Mouse (Mus musculus) left cerebral cortex, postnatal 36 days (tissue): Measurements from ENCODE around the gene Phf14. TPM values are rescaled to one million over a fixed set of nuclear protein-coding genes. Genes with fewer than 3 reads are reported as not detected.

ENCODE experiments used
- DNase-seq, 2 experiments: peaks; one replicate each; pipeline ENCODE4 v3.0.0; 2021 to 2022; ENCODE audit warnings: low spot score in 2 of 2, mixed read lengths in 1 of 2
- intact Hi-C: fragments of 180-260 bp; cut with DNase I; formaldehyde crosslinking; loops from one replicate; pipeline ENCODE4 v1.15.1; 2025
- total RNA-seq, 2 experiments: library from RNA; stranded (reverse); gene quantifications; 2 replicates each; pipeline ENCODE4 v1.2.3; 2021

Gene Phf14
- total RNA-seq, 2 experiments from 2014 or later: 78.6 to 93.0 TPM

DNA sequence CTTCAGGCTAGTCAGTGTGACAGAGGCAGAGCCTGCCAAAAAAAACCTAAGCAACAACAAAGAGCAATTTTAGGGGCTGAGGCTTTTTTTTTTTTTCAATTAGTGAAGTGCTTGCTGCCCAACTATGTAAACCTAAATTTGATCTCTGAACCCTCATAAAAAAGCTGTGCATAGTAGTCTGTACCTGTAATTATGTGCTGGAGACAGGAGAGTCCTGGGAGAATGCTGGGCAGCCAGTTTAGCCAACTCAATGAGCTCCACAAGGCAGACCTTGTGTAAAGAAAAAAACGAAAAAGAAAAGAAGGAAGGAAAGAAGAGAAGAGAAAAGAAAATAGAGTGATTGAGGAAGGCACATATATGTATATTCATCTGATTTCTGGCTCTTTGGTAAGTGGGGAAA, 112.1 kb downstream of the Phf14 start:
- intact Hi-C loops: no loop called here
- DNase-seq: no peak

DNA sequence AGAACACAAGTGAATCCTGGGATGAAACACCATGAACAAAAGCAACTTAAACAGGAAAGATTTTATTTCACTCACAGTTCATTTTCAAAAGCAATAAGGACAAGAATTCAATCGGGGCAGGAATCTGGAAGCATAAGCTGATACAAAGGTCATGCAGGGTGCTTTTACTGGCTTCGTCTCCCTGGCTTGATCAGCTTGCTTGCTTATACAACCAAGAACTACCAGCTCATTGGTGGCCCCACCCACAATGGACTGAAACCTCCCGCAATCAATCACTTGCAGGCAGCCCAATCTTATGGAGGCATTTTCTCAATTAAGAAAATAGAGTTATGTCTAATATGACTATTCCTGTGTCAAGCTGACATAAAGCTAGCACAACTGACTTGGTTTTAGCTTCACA, 112.5 kb downstream of the Phf14 start:
- intact Hi-C loops: no loop called here
- no peak for DNase-seq

DNA sequence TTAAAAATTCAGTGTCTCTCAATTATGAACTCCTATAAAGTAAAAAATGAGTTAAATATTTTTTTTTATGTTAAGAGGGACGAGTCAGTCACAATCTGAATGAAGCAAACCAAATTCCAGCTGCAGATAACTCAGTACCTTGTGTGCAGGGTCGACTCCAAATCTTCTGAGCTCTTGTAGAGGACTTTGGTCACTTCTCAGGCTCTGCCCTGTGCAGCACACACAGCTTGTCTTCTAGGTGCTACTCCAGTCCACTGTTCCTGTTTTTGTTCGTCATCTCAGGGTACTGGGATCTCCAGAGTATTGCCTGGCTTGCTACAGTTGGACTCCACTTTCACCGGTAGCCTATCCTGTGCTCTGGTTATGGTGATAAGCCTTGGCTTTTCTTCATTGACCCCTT, 113.1 kb downstream of the Phf14 start:
- intact Hi-C loops: no loop called here
- DNase-seq: no peak

DNA sequence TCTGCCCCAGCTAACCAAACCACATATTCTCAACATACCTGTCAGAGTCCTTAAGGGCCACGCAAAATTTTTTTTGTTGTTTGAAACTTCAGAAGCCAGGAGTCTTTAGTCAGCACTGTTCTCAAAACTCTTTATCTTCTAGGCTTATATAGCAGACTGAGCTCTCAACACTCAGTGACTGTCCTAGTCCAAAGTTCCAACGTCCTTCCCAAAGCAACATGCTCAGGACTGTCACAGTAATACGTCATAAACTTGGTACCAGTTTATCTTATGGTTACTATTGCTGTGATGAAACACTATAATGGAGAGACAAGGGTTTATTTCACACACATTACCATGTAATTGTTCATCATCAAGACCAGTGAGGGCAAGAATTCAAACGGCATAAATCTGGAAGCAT, 113.9 kb downstream of the Phf14 start:
- DNase-seq: no peak
- intact Hi-C loops: no loop called here

DNA sequence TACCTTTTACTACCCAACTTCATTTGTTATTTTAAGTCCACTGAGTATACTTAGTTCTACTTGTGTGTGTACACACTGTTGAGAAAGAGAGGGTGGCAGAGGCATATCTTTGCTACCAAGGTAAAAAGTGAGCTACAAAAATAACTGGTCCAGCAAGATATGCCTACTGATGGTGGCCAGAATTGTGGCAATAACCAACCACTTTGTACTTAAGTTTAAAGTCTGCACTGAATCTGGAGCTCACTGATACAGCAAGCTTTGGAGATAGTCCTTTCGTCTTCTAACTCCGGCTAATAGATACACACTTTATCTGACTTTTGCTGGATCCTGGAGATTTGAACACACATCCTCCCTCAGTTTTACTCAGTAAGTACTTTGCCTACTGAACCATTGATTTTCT, 115.8 kb downstream of the Phf14 start:
- DNase-seq: no peak
- intact Hi-C loops: no loop called here

DNA sequence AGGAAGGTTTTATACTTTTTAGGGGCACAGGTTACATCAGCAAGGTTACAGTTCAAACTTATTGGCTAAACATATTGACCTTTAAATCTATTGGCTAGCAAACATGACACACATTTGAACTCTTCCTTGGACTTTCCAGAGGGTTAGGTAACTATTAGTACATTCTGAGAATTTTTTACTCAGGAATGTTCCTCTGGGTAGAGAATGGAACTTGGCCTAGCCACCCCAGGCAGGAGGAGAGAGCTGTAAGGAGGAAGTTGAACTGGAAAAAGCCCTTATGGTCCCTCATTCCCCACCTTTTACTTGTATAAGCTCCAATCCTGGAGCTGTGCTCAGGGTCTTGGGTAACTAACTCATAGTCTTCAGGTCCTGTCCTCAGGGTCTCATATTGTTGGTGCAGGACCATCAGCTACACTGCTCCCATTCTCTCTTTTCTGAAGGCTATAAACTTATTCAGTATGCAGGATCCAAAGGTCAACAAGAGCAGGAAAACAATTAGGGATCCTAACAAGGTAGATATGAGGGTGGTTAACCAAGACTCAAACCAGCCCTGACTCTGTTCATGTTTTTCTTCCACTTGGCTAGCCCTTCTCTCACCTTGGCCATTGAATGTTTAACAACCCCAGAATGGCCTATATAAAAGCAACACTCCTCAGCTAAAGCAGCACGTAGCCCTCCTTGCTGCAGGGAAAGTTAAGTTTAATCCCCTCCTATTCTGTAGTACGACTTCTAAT, 119.4 kb downstream of the Phf14 start:
- intact Hi-C loops: no loop called here
- no peak for DNase-seq

DNA sequence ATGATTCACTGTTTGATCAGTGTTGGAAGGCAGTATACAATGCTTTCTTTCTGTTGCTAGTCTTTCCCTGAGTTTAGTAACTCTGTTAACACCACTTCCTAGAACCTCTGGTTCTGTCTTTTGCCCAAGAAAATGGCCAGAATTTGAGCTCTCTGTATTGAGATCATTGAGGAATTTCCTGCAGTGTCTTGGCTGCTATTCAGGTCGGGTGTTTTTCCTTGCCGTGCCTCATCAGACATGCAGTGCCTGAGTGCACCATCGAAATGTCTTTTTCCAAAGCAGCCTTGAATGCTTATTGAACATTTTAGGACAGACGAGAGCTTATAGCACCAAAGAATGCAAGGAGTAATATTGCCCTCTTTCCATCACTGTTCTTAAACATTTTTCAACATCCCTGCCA, 127.0 kb downstream of the Phf14 start:
- DNase-seq: no peak
- intact Hi-C loops: no loop called here

DNA sequence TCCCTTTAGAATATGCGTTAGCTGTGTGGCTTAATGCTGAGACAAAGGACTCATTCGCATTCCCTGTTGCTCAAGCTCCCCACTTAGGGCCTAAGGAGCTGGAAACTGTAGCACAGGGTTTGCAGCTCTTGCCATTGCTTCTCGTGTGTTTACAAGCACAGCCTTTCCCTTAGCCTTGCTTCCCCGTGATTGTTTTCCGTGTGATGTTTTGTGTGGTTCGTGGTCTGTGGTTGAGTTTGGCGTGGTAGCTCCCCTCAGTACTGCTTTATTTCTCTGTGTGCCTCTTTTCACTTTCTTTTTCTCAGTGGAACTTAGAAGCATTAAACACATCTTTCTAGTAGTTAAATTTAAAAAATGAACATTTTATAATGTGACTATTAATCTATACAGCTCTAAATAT, 130.7 kb downstream of the Phf14 start:
- no peak for DNase-seq

DNA sequence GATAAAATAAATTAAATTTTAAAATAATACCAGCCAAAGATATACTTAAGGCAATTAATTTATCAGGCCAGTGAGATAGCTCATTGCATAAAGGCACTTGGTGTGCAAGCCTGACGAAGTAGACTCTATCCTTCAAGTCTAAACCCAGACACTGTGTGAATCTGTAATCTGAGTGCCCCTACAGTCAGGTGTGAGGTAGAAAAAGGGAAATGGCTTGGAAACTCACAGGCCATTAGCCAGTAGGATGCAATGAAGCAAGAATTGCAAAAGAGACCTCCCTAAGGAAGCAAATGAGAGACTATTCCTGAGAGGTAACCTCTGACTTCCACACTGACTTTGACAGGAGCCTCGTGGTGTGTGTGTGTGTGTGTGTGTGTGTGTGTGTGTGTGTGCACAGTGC, 145.3 kb downstream of the Phf14 start:
- DNase-seq: no peak
- intact Hi-C loops: no loop called here

More for the DNA sequence above, 130.7 kb downstream of the Phf14 start:
- intact Hi-C loops: no loop called here

DNA sequence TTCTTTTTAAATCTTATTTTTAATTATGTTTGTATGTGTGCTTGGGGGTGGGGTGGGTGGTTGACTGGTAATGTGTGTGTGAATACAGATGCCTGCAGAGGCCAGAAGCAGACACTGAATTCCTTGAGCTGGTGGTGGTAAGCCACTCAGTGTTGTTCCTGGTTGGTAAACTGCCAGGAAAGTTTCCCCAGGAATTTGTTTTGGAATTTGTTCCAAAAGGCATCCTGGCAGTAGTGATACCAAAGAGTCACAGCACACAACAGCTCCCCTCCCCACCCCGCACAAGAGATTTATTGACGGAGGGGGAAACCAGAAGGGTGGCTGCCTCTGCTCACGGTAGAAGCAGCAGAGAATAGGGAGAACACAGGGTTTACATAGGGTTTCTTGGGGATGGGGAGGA, 146.5 kb downstream of the Phf14 start:
- no peak for DNase-seq
- intact Hi-C loops: no loop called here

DNA sequence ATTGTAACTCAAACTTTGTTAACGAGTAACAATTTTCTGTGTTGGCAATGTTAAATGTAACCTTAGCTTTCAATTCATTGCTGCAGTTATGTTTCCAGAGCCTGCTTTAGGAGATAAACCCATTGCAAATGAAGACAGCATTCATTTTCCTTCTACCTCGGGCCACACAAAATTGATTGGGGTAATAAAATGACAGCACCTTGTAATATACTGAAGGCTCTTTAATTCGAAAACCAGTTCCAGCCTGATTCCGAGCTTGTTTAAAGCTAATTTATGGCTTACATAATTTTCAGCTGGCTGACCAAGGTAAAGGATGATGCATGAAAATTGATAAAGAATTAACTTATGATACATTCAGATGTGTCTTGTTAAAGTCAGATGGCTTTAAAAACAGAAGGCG, 151.1 kb downstream of the Phf14 start:
- intact Hi-C loops: no loop called here
- no peak for DNase-seq

DNA sequence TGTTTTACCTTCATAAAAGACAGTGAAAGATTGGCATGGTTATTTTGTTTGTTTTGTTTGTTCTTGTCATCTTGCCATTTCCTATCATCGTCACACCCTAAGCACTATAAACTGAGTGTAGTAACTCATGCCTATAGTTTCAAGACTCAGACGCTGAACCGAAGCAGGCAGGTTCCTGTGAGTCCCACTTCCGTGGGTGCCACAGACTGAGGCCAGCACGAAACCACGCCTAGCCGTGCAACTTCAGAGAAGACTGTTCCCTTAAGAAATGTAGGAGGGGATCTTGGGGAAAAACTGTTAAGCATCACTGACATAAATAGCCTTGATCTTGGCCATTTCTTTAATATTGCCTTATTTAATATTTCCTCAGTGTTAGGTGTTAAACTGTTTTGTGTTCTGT, 152.4 kb downstream of the Phf14 start:
- no peak for DNase-seq
- intact Hi-C loops: no loop called here

DNA sequence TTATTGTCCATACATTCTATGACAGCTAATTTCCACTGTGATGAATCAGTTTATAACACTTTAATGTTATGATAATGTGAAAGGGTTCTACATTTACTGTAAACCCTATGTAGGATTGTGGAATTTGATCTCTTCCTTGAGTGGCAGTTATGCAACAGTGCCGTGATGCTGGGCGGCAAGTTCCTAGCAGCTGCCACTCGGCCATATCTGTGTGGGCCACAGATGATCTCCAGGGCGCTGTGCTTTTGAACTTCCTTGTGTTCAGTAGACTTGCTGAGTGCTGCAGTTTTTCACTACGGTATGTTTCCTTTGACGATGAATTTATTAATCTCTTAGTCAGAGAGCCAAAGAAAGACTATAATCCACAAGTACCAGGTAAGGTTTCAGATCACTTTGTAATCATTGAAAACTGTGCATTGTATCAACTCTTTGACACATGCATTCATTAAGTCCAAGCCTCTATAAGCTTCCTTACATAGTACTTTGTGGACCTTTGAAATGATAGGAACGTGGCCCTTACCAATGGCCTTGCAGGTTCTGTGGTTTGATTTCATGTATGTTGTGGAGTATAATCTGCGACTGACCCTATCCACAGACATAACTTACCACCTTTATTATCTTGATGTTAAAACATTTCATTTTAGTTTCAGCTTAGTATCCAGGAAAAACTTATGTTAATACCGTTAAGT, 153.0 kb downstream of the Phf14 start:
- no peak for DNase-seq
- intact Hi-C loops: no loop called here

DNA sequence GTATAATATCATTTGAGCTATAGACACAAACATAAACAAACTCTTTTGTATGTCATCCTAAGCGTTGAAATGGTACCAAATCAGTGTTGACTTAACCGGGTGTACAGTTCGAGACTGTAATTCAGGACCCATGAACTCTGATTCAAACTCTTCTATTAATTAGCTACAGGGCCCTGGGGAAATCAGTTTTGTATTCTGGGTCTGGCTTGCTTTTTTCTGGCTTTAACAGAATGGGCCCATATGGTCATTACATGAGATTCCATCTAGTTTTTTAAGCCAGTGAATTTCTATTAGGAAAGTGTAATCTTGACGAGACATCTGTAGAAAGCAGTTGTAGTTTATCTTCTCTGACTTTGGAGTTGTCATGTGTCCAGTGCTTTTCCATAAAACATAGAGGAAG, 160.3 kb downstream of the Phf14 start:
- DNase-seq: no peak
- intact Hi-C loops: no loop called here

DNA sequence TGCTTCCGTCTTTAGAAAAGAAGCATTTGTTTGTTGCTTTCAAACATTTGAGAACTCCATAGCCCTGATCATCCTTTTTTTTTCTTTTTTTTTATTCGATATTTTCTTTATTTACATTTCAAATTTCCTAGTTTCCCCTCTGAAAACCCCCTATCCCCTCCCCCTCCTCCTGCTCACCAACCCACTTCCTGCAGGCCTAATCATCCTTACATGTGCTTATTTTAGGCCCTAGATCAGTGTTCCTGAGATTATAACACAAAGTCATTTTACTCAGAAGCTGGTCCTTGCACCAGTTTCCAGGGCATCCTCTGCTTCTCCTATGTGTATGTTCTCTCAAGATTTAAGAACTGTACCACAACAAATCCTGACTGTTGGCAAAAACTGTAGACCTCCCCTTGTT, 161.7 kb downstream of the Phf14 start:
- intact Hi-C loops: no loop called here
- no peak for DNase-seq

DNA sequence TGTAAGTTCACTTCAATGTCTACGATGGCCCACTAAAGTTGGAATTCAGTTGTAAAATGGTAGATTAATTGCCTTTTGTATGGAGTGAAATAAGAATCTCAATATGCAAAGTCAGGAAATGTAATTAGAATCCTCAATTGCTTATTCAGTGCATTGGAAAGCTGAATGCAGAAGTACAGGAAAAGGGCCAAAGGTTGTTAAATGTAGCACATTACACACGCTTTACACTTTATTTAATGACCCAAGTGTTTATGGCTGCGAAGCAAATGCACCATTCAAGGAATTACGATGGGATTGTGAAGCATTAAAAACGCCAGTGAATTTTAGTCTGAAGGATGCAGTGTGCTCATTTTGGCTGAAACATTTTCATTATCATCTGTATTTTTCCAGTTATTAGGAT, 167.0 kb downstream of the Phf14 start:
- intact Hi-C loops: no loop called here
- DNase-seq: no peak

DNA sequence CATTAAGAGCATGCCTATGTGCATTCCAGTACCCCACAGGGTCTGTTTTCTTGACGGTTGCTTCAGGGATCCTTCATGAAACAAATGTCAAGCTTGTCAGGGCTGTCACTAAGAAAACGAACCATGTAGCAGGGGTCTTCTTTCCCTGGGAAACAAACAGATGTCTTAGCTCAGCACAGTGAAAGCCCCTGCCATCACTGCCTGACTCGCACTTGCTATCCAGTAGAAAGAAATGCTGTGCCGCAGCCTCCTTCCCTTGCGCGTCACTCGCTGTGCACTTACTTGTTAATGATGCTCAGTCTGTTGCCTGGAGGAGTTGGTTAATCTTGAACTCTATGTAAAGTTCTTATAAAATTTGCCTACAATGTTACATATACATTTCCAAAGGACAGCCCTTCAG, 169.7 kb downstream of the Phf14 start:
- DNase-seq: no peak
- intact Hi-C loops: no loop called here

DNA sequence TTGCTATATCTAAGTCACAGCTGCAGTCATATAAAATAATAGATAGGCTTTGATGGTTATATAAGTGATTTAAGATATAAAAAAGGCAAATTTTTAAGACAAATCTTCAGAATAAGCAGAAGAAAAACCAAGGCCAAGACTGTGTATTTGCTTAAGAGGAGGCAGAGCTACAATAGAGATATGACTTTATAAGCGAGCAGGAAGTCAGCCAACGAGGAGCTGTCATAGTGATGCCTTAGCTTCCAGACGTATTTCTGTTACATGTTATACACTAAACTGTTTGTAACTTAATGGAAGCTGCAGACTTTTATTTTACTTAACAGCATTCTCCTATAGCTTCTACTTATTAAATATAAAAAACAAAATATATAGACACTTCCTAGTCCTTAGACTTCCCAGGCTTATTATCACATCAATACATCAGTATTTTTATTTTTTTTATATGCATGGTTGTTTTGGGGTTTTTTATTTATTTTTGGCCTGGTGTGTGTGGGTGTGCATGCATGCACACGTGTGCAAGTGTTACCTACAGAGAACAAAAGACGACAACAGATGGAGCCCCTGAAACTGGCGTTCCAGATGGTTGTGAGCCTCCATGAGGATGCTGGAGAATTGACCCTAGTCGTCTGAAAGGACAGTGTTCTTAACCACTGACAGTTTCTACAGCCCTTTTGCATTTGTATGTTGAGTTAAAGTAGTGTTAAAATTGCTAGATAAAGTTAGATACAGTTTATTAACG, 170.4 kb downstream of the Phf14 start:
- no peak for DNase-seq
- intact Hi-C loops: no loop called here

DNA sequence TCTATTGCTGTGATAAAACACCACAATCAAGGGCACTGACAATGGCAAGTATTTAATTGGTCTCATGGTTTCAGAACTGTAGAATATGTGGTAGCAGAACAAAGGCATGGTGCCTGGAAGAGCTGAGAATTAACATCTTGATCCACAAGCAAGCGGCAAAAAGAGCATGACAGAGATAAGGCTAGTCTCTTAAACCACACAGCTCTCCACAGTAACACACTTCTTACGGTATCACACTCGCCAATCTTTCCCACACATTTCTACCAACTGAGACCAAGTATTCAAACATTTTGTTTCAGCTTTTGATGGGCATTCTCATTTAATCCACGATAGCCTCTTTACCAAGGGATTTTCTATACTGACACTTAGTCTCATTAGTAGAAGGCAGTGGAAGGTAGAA, 171.7 kb downstream of the Phf14 start:
- intact Hi-C loops: no loop called here
- DNase-seq: no peak

DNA sequence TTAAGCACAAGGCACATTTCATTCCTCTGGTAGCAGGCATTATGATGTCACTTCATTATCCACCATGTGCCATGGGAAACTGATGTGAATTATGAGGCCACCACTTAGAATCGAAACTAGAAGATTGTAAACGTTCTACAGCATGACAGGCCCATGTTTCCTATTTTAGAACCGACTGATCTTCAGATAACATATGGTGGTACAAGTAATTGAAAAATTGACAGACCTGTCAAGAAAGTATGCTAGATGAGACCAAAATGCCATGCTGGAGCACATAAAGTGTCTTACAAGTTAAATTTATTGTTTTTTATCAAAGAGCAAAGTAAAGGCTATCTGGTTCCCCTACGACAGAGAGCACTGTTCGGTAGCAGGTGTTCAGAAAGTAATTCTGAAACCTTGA, 172.8 kb downstream of the Phf14 start:
- intact Hi-C loops: no loop called here
- no peak for DNase-seq

DNA sequence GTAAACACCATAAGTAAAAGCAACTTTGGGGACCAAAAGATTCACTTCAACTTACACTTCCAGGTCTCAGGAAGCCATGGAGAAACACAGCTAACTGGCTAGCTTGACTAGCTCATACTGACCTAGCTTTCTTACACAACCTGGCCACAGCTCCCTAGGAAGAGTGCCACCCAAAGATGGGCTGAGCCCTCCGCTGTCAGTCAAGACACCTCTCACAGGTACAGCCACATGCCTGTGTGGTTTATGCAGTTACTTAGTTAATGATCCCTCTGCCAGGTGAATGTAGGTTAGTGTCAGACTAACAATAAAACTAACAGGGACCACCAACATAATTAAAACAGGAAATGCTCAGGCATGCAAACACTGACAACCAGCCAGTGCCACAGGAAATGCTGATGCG, 174.1 kb downstream of the Phf14 start:
- intact Hi-C loops: no loop called here
- no peak for DNase-seq
